Mouse (Mus musculus) erythroblast, embryonic 14.5 days (primary cell): ENCODE data around the gene Polrmt.

Source experiments
- GATA1 ChIP-seq: IDR thresholded peaks from 2 replicates; pipeline ENCODE4 v1.6.1; 2012; ENCODE audit warnings: low read length, inconsistent platforms, mixed read lengths
- TAL1 ChIP-seq: IDR thresholded peaks from 3 replicates; pipeline ENCODE4 v1.6.1; 2012; ENCODE audit warnings: low read length, inconsistent platforms, mixed read lengths

DNA sequence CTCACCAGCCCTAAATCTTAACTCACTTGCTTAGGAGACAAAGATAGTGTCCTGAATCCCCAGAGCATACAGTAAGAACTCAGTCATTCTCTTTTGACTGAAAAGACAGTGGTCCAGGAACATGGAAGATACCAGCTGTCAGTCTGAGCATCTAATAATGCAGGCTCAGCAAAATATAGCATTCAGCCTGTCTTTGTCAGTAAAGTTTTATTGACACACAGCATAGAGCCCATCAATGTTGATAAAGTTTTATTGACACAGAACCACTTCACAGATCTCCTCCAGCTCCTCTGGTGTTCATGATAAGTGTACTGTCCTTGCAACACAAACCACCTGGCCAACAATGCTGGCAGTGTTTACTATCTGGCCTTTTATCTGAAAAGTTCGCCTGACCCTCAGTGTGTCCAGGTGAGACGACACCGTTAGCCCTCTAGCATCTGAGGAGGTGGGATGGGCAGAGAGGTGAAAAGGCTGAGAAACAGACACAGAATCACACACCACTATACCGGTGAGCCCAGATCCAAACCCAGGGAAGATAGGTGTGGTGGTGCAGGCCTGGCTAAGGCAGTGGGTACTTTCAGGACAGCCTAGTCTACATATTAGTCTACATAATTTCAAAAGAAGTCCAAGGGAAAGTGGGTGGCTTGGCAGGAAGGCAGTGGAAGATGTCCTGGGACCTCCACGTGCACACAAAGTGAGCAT is 46.1 kb upstream of the Polrmt start:
- no peak for TF ChIP-seq GATA1
- TF ChIP-seq TAL1 = no peak
